Mouse (Mus musculus) testis, postnatal 14 days (tissue): ENCODE results near the gene Nuf2.
A peak's percentile ranks its signal among the peaks of the same experiment; 100 is the strongest.
"Not testable (repeated sequence)": the region's sequence is repeated elsewhere in the genome, so short reads cannot be mapped to it uniquely, and the experiment has no call there.

Experiments used
- DNase-seq: peaks from one replicate; pipeline ENCODE4 v3.0.0; 2021; ENCODE audit warnings: low spot score

The Nuf2 gene

DNA sequence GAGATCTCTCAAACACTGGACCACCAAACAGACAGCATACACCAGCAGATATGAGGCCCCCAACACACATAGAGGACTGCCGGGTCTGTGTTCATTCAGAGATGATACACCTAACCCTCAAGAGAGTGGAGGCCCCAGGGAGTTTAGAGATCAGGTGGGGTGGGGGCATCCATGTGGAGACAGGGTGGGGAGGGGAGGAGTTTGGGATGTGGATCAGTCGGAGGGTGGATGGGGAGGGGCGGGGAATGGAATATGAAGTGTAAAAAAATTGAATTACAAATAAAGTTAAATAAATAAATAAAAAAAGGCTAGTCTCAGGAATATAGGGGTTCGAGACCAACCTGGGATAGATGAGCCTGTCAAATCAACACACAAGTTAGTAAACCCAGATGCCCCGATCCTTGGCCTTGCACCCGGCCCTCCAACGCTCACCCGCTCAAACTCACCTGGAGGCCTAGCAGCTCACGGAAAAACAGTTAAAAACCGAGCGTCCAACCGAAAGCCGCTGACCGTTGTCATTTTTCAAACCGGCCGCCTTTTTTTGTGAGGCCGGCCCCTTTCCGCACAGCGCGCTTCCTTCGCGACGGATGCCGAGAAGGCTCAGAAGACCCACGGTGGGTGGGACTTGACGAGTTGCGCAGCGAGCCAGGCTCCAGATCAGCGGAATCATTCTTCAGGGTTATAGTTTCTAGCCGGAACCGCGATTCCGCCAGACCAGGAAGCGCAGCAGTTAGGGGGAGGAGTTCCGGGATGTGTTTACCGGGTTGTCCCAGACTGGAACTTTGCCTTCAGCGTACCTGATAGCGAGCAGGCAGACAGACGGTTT lies at the start of gene Nuf2:
Nuf2 (minus strand) TSS at position 589 of the 826 bp plus-strand sequence.
- DNase-seq = peak; percentile 98

GRCm38 (mm10) chr1:169579572-169579971 lies 48.3 kb upstream of the Nuf2 start:
- DNase-seq = no peak

GRCm38 (mm10) chr1:169574136-169574535 lies 42.9 kb upstream of the Nuf2 start:
- DNase-seq = no peak

- DNase-seq = no peak
These were observed 24.4 kb upstream of the Nuf2 start for GRCm38 (mm10) chr1:169555621-169556020.

GRCm38 (mm10) chr1:169555019-169555418 lies 23.8 kb upstream of the Nuf2 start:
- DNase-seq = no peak

DNA sequence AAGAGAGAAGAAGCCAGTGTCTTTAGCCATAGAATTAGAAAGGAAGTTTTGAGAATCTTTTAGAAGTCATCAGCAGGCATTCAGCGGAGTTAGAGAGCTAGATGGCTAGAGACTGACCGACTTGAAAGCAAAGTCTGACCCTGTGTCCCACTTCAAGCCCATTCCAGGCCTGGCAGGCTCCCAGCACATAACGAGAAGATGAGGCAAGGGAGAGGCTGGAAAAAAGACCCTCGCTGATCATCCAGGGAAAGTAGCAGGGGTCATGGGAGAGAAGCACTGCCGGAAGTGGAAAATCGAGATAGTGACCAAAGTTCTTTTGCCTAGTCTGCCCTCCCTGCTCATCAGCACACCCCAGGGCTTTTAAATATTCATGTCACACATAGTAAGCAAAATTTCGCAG lies 22.2 kb upstream of the Nuf2 start:
- DNase-seq = no peak

- no peak for DNase-seq
These were observed 9.2 kb upstream of the Nuf2 start for GRCm38 (mm10) chr1:169540415-169540814.

DNA sequence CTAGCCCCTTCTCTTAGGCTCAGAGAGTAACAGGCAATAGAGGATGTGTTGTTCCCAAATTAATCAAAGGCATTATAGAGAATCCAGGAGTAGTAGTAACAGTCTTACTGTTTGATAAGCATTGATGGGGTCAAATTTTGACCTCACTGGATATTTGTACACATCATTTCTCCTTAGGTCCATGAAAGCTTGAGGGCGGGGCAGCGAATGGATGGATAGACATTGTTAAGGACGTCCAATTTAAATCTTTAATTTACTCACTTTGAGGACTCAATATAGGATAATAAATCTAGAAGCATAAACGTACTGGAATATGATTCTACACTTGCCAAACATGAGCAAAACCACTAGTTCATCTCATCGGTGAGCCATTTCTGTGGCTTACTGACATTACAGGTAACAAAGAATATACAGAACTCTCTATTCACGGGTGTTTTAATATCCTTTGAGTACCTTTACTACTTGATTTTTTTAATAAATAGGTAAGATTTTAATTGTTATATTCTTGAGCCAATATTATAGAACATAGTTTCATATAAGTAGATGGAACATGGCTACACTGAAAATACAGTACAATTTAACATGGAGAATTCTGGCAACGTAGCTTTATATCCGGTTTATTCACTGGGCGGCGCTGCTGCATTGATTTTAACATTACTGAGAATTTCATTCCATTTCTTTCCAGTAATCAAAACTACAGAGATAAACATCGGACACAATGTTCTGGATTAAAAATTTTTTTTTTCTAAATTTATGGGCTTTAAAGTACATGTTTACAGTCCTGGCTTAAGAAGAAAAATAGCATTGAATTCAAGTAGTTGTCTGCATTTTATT lies 655 bp upstream of the Nuf2 start:
- DNase-seq = no peak

GRCm38 (mm10) chr1:169529996-169530518 lies 1.2 kb downstream of the Nuf2 start:
- DNase-seq = no peak

DNA sequence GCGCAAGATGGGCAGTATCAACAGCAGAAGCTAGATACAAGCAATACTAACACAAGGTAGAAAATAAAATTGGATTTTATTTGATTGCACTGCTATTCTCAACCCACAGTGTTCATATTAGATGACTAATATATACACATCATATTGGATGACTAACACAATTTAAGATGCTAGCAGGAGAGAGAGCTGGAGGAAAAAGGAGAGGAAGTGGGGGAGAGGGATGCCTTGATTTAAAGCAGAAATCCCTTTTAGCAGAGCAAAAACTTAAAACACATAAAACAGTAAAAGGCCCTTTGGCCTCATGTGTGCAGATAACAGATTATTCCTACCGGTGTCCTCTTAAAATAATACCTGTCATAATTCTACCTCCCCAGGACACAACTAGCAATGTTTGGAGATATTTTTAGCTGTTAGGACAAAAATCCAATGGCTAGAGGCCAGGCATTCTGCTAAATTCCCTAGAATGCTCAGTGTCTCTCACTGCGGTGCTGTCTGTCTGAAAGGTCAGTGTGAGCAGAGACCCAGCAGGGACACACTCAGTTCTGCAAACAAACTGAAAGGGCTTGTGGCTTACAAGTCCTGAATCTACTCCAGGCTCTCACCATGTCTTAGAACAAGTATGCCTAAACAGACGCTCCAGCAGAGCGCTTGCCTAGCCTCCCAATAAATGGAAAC lies 5.1 kb downstream of the Nuf2 start:
- no peak for DNase-seq

DNA sequence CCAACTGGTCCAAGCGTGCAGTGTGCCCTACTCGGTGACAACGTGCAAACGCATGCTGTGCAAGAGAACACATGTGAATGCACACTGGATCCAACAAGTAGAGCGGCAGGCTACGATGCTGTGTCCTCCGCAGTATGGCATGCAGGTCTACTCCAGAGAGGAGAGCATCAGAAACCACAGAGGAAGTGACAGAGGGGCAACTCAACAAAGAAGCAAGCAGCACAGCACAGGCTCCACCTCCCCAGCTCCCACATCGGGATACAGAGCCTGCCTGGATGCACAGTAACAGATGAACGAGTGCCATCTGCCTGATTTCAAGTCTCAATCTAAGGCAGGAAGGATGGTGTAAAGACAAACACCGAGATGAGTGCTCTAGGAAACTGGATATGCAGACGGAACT lies 11.9 kb downstream of the Nuf2 start:
- DNase-seq = no peak

GRCm38 (mm10) chr1:169517899-169518517 lies 13.3 kb downstream of the Nuf2 start:
- DNase-seq = not testable (repeated sequence)

DNA sequence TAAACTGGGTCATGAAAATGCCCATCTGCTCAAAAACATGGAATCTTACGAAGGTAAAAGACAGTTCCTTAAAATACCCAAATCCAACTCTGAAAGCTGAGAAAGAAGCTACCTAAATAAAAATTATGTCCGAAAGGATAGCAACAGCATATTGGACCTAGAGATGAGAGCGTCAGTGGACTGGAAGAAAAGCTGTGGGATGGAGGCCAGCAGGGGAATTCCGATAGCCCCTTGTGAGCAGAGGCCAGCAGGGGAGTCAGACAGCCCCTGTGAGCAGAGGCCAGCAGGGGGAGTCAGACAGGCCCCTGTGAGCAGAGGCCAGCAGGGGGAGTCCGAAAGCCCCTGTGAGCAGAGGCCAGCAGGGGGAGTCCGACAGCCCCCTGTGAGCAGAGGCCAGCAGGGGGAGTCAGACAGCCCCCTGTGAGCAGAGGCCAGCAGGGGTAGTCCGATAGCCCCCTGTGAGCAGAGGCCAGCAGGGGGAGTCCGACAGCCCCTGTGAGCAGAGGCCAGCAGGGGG lies 13.8 kb downstream of the Nuf2 start:
- no peak for DNase-seq

- DNase-seq = no peak
These were observed 24.9 kb downstream of the Nuf2 start for GRCm38 (mm10) chr1:169506354-169506753.

DNA sequence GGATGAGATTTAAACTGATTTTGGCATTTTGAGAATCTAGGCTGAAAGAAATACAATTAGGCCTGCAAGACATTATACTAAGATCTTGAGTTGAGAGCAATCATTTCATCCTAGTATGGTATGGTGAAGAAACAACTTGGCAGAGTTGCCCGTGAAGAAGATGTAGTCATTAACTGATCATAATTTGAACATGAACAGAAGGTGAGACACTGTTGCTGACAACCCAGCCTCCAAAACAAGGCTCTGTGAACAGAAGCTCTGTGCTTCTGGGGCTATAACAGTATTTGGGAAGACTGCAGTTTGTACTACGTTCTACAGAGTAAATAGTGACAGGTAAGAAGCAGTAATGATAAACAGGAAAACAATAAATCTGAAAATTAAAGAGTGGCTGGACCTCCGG lies 28.4 kb downstream of the Nuf2 start:
- DNase-seq = no peak

DNA sequence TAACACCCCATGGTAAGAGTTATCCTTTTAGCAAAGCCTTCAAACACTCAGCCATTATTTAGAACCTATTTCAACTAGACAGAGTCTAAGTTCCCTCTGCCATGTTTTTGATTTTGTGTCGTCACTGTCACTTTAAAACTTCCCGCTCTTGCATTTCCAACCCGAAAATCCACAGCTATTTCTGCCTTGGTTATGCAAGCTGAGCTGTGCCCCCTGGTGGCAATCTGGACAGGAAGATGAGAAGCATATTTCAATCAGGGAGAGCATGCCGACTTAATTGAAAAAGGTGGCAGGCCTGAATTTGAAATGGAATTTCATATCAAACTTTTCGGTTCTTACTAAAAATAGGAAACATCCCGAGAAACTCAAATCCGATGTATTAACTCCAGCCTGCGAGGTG lies 35.6 kb downstream of the Nuf2 start:
- DNase-seq = no peak

DNA sequence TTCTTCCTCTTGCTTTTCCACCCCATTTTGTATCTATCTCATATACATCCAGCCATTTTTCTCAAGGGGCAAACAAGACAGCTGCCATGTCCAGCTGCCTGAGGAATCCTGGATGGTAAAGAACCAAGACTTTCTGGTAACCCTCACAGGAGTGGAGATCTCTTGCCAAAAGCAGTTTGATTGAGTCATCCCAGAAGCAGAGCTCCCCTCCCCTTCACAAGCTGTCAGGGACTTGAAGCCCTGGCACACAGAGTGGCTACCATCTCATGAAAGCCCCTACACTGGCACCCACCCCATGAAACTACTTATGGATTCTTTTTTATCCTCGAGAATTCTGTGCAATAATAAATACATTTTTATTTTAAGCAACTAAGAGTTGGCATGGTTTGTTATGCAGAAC lies 39.7 kb downstream of the Nuf2 start:
- DNase-seq = no peak

DNA sequence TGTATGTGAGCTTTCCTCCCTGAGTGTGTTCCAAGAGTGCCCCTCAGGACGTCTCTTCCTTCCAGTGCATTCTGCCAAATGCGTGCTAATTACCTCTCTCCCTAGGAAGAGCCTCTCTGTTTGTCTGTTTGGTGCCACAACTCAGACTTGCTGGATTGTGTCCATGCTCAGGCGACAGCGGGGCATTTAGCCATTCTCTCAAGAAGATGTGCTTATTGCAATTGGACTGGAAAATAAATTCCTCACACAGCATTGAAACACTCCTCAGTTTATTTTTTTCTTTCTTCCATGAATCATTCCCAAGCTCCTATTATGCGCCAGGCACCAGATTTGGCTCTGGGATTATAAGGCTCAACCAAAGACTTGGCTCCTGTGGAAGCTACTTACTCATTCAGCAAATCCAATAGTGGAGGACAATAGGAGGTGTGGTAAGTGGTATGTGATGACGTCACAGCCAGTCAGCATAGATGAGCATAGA lies 45.8 kb downstream of the Nuf2 start:
- no peak for DNase-seq

- DNase-seq = no peak
These were observed 46.7 kb downstream of the Nuf2 start for GRCm38 (mm10) chr1:169484565-169484964.

GRCm38 (mm10) chr1:169482596-169483335 lies 48.5 kb downstream of the Nuf2 start:
- no peak for DNase-seq

DNA sequence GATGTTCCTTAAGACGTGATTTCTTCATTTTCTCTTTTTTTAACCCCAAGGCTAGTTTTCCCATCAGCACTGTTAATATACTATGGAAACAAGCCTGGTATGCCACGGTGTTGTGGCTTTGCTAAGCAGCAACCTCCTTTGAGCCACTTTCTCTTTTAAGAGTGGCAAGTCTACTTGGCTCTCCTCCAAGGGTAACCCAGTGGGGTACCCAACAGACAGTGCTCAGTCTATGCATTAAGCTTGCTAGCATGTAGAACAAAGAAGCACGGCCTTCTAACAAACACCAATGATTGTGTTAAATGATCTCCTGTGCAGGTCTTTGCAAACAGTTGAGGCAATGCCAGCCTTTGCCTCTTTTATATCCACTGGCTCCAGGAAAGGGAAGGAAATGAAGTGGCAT lies 60.1 kb downstream of the Nuf2 start:
- no peak for DNase-seq
